Mouse (Mus musculus): Measurements from ENCODE around the gene Cmtr1.
"Not testable (repeated sequence)": the region's sequence is repeated elsewhere in the genome, so short reads cannot be mapped to it uniquely, and the experiment has no call there.

DNA sequence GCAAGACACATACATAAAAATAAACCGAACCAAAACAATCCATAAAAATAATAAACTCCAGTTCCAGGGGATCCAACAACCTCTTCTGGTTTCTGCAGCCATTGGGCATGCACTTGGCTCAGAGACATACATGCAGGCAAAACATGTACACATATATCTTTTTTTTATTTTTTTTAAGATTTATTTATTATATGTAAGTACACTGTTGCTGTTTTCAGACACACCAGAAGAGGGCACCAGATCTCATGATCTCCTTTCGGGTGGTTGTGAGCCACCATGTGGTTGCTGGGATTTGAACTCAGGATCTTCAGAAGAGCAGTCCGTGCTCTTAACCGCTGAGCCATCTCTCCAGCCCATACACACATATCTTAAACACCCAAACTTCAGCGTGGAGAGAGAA is 46.9 kb upstream of the Cmtr1 start:
- TF ChIP-seq POLR2A (IDR thresholded peaks at IDR 0.05; ENCODE audit: control insufficient read depth, low read depth, low read length); CTCF (IDR thresholded peaks at IDR 0.05; ENCODE audit: control insufficient read depth, insufficient read depth, insufficient replicate concordance, low read depth, low read length): not testable (repeated sequence)

Measured in testis, adult 2 months (tissue).